Mouse (Mus musculus) pancreas, adult 10 weeks (tissue): ENCODE data around the gene Tmem263. TPM values are rescaled to one million over a fixed set of nuclear protein-coding genes. Genes with fewer than 3 reads are reported as not detected.

ENCODE experiments used
- polyA plus RNA-seq: library from polyadenylated mRNA; stranded (reverse); fragments of 350-450 nt; fragmentation: Illumina TruSeq; extraction: RNeasy Lipid Tissue Mini Kit (QIAGEN cat#74804); gene quantifications from one replicate; pipeline ENCODE4 v1.2.3, GENCODE M21; 2015; ENCODE audit warnings: low read depth, low replicate concordance; ENCODE audit not compliant: insufficient read depth

Tmem263 gene
- polyA plus RNA-seq: 7.6 TPM

DNA sequence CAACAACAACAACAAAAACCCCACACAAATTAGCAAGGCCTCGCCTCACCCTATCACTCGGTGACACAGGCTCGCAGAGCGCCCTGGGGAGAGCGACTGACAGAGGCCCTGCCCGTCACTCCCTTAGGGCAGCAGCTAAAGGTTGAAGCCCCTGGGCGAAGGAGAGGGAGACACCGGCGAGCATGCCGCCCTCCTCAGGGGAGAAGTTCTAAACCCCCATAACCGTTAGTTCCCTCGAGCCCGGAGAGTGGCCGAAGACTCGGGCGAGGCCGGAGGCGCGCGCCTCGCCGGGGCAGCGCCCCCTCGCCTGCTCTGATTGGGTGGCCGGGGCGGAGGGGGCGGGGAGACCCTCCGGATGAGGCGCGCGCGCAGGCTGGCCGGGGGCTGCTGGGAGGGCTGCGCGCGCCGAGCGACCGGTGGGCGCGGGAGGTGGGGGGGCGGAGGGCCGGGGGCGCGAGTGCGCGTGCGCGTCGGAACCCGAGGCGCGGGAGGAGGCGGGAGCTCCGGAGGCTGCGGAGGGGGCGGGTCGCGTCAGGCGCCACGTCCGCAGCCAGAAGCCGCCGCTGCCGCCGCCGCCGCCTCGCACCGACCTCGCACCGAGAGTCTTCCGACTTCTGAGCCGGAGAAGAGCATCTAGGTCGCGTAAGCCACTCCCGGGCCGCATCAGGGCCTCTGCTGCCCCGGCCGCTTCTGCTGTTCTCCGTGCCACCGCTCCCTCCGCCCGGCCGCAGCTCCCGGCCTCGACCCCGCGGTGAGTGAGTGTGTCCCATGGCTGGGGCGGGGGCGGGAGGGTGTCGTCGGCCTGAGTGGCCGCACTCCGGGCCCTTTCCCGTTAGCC is at the start of gene Tmem263, which contains the start of gene Fhl4:
Gene Tmem263, plus strand, starts transcription at position 381 of the 838 bp plus-strand sequence.
Gene Fhl4, minus strand, starts transcription at position 249 of the 838 bp plus-strand sequence.

DNA sequence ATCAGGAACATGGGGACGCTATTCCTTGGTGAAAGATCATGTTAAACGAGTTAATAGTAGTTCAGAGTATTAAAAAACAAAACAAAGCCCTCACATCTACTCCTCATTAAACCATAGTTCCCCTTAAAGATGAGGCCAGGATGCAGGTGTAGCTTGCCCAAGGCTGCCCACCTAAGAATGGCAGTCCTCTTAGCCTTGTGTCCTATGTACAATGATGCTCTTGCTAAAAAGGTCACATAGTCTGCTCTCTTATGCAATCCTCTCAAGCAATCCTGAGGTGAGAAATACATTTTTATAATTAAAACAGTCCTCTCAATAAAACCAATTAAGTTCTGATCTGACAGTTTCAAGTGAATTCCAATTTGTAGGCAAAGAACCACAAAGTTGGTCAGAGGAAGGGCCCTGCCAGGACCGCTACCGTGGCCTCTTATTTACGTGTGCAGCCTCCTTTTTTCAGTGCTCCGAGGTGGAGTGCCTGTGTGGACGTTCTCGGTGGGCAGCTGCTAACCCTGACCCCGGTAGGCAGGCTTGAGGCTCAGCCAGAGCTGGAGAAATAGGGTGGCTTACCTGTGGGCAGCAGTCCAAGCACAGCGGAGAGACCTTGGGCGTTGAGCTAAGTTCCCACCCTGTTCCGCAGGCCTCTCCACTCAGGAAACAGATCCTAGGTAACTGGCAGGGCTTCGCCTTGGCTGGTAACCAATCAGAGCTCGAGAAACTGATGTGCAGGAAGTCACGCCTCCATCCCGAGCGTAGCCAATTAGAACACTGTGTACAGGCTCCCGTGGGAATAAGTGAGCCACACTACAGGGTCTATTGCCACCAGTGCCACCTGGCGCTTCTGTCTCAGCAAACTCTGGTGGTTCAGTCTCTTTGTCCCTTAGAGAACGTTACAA is 25.2 kb downstream of the Tmem263 start, which contains the start of gene Mterf2:
Gene Mterf2, minus strand, starts transcription at position 633 of the 893 bp plus-strand sequence.

Other genes with a start within 250 kb of the Tmem263 start
- gene Ric8b, start 185.0 kb upstream of the Tmem263 start, polyA plus RNA-seq: 3.5 TPM
- not detected for gene Fhl4, start 132 bp upstream of the Tmem263 start, polyA plus RNA-seq
- gene Mterf2, start 25.4 kb downstream of the Tmem263 start, polyA plus RNA-seq: 1.2 TPM
- 2.4 TPM for gene Cry1, start 82.4 kb downstream of the Tmem263 start, polyA plus RNA-seq